Comparison of ENCODE assay signal across 8 mouse cellular contexts in genomic region chr1:36323746-36324448, GRCm38 (mm10). TPM values are rescaled to one million over a fixed set of nuclear protein-coding genes. Genes with fewer than 3 reads are reported as not detected.
A peak's percentile ranks its signal among the peaks of the same experiment; 100 is the strongest.
DNase-seq lines count a peak whose midpoint lies in the region; ATAC-seq lines count a peak whose summit lies in the region.

No protein-coding gene starts in this region.

- 47% methylated on average over 8 of the region's 8 CpGs for WGBS in limb, embryonic 11.5 days
- 49% methylated on average over 8 of the region's 8 CpGs for WGBS in limb, embryonic 10.5 days
- 50% methylated on average over 8 of the region's 8 CpGs for WGBS in embryonic facial prominence, embryonic 10.5 days

- intact Hi-C loops in heart, postnatal 36 days (cut with DNase I): loop anchor here (1.0 to 2.0 kb wide), 2 partner anchors 169 to 176 kb away; no protein-coding TSS in a partner anchor

- H3K27ac ChIP-seq in limb, embryonic 11.5 days (replicated peaks; ENCODE audit: low read depth, low read length): no peak overlapping the region
- no peak overlapping the region for H3K27ac ChIP-seq in limb, embryonic 10.5 days
- no peak overlapping the region for H3K27ac ChIP-seq in embryonic facial prominence, embryonic 10.5 days (replicated peaks)

- no peaks in the 10 kb centered on the region for H3K4me1 ChIP-seq in limb, embryonic 11.5 days (ENCODE audit: control insufficient read depth, insufficient read depth, low read length)
- H3K4me1 ChIP-seq in limb, embryonic 10.5 days: peaks cover 11% of the 10 kb centered on the region
- peaks cover 27% of the 10 kb centered on the region for H3K4me1 ChIP-seq in embryonic facial prominence, embryonic 10.5 days

- no peaks in the 10 kb centered on the region for H3K9me3 ChIP-seq in limb, embryonic 11.5 days (ENCODE audit: control insufficient read depth, low read length)
- H3K9me3 ChIP-seq in limb, embryonic 10.5 days (replicated peaks): no peaks in the 10 kb centered on the region
- H3K9me3 ChIP-seq in embryonic facial prominence, embryonic 10.5 days: no peaks in the 10 kb centered on the region

- no peak overlapping the region for H3K9ac ChIP-seq in limb, embryonic 11.5 days (ENCODE audit: low read length)

- no peak for ATAC-seq in limb, embryonic 11.5 days (ENCODE audit: insufficient number of reproducible peaks, low FRiP score, low TSS enrichment, low read depth)
- ATAC-seq in megakaryocyte progenitor cell, adult 5-6 weeks (replicated peaks; ENCODE audit: poor library complexity): peak; percentile 75

- no peaks in the 10 kb centered on the region for H3K36me3 ChIP-seq in limb, embryonic 11.5 days (ENCODE audit: control insufficient read depth, insufficient read depth, low read length)
- H3K36me3 ChIP-seq in limb, embryonic 10.5 days: peaks cover 15% of the 10 kb centered on the region
- peaks cover 35% of the 10 kb centered on the region for H3K36me3 ChIP-seq in embryonic facial prominence, embryonic 10.5 days (replicated peaks)

- no peak overlapping the region for H3K4me3 ChIP-seq in limb, embryonic 11.5 days (ENCODE audit: low read depth, low read length)
- H3K4me3 ChIP-seq in limb, embryonic 10.5 days: no peak overlapping the region
- H3K4me3 ChIP-seq in embryonic facial prominence, embryonic 10.5 days: no peak overlapping the region

- no peaks in the 10 kb centered on the region for H3K27me3 ChIP-seq in limb, embryonic 11.5 days (ENCODE audit: control insufficient read depth, insufficient read depth, low read length)
- H3K27me3 ChIP-seq in limb, embryonic 10.5 days (ENCODE audit: low read depth, poor library complexity, severe bottlenecking): no peaks in the 10 kb centered on the region
- H3K27me3 ChIP-seq in embryonic facial prominence, embryonic 10.5 days (replicated peaks; ENCODE audit: low read depth, poor library complexity, severe bottlenecking): no peaks in the 10 kb centered on the region

- H3K4me2 ChIP-seq in limb, embryonic 11.5 days (ENCODE audit: low read depth, severe bottlenecking): no peak overlapping the region

- DNase-seq in limb, embryonic 11.5 days (ENCODE audit: low spot score): peak; percentile 50
- DNase-seq in limb, embryonic 10.5 days (ENCODE audit: low spot score): no peak
- DNase-seq in MN1 (ENCODE audit: low spot score): peak; percentile 70
- DNase-seq in embryonic facial prominence, embryonic 10.5 days (ENCODE audit: low spot score): peak; percentile 47
- DNase-seq in heart, postnatal 36 days: peak; percentile 33 to 49
- DNase-seq in layer of hippocampus, adult 8-10 months (ENCODE audit: low spot score in 2 of 2): peak; percentile 47 to 62
- DNase-seq in urinary bladder, postnatal 4 days (ENCODE audit: low spot score in 2 of 2): no peak

RNA-seq across cellular contexts. Expression of gene Arid5a, which starts 16.4 kb away (rescaled TPM):
- 2.0 and 2.8 TPM in 2 replicates for polyA plus RNA-seq in limb, embryonic 11.5 days (2014; fragmentation: Nextera tagmentation; extraction: Ambion mirVana)
- polyA plus RNA-seq in limb, embryonic 10.5 days (2016; fragmentation: Nextera tagmentation; extraction: Ambion mirVana): 2.8 and 4.2 TPM in 2 replicates
- polyA plus RNA-seq in embryonic facial prominence, embryonic 10.5 days (2016; fragmentation: Nextera tagmentation; extraction: Ambion mirVana): 3.3 and 4.5 TPM in 2 replicates
- total RNA-seq in heart, postnatal 36 days (2021): 10 to 100 TPM; 10.4 to 15.1 TPM
- 10 to 100 TPM; 18.1 to 22.0 (median 18.8) TPM for total RNA-seq in layer of hippocampus, adult 8-10 months (2022)
- 13.2 and 13.8 TPM in 2 replicates for total RNA-seq in megakaryocyte progenitor cell, adult 5-6 weeks (2015)
- 24.9 and 29.5 TPM in 2 replicates for total RNA-seq in megakaryocyte progenitor cell, adult 5-6 weeks (2017)

RNA-seq across cellular contexts. Expression of gene Kansl3, which starts 45.1 kb away (rescaled TPM):
- polyA plus RNA-seq in limb, embryonic 11.5 days (2014; fragmentation: Nextera tagmentation; extraction: Ambion mirVana): 34.4 and 43.3 TPM in 2 replicates
- polyA plus RNA-seq in limb, embryonic 10.5 days (2016; fragmentation: Nextera tagmentation; extraction: Ambion mirVana): 50.3 and 53.4 TPM in 2 replicates
- 50.9 and 52.1 TPM in 2 replicates for polyA plus RNA-seq in embryonic facial prominence, embryonic 10.5 days (2016; fragmentation: Nextera tagmentation; extraction: Ambion mirVana)
- 10 to 100 TPM; 58.7 to 63.6 TPM for total RNA-seq in heart, postnatal 36 days (2021)
- total RNA-seq in layer of hippocampus, adult 8-10 months (2022): 10 to 100 TPM; 60.0 to 93.5 (median 78.2) TPM
- total RNA-seq in megakaryocyte progenitor cell, adult 5-6 weeks (2015): 14.0 and 15.1 TPM in 2 replicates
- 31.7 and 46.5 TPM in 2 replicates for total RNA-seq in megakaryocyte progenitor cell, adult 5-6 weeks (2017)

RNA-seq across cellular contexts. Expression of gene Fer1l5, which starts 48.2 kb away (rescaled TPM):
- 0.99 and 1.4 TPM in 2 replicates for polyA plus RNA-seq in limb, embryonic 11.5 days (2014; fragmentation: Nextera tagmentation; extraction: Ambion mirVana)
- 1.1 and 1.7 TPM in 2 replicates for polyA plus RNA-seq in limb, embryonic 10.5 days (2016; fragmentation: Nextera tagmentation; extraction: Ambion mirVana)
- polyA plus RNA-seq in embryonic facial prominence, embryonic 10.5 days (2016; fragmentation: Nextera tagmentation; extraction: Ambion mirVana): 1.2 and 1.7 TPM in 2 replicates
- total RNA-seq in heart, postnatal 36 days (2021): not detected
- total RNA-seq in layer of hippocampus, adult 8-10 months (2022): not detected
- not detected in 2 replicates for total RNA-seq in megakaryocyte progenitor cell, adult 5-6 weeks (2015)
- 0.04 and 0.30 TPM in 2 replicates for total RNA-seq in megakaryocyte progenitor cell, adult 5-6 weeks (2017)

RNA-seq across cellular contexts. Expression of gene Neurl3, which starts 49.4 kb away (rescaled TPM):
- 0.12 and 0.65 TPM in 2 replicates for polyA plus RNA-seq in limb, embryonic 11.5 days (2014; fragmentation: Nextera tagmentation; extraction: Ambion mirVana)
- 0.45 and 1.0 TPM in 2 replicates for polyA plus RNA-seq in limb, embryonic 10.5 days (2016; fragmentation: Nextera tagmentation; extraction: Ambion mirVana)
- polyA plus RNA-seq in embryonic facial prominence, embryonic 10.5 days (2016; fragmentation: Nextera tagmentation; extraction: Ambion mirVana): 0.27 and 0.41 TPM in 2 replicates
- 1 to 10 TPM; 3.6 to 3.9 TPM for total RNA-seq in heart, postnatal 36 days (2021)
- total RNA-seq in layer of hippocampus, adult 8-10 months (2022): 1 to 10 TPM in 2 of 4 experiments, under 1 TPM in 2; 0.41 to 3.4 (median 1.2) TPM
- total RNA-seq in megakaryocyte progenitor cell, adult 5-6 weeks (2015): 8.5 and 11.4 TPM in 2 replicates
- 14.4 and 15.9 TPM in 2 replicates for total RNA-seq in megakaryocyte progenitor cell, adult 5-6 weeks (2017)

Comparison
In these comparisons a context has a peak if more than half of its experiments do, and no peak if none do; other contexts are left out.
1. DNase-seq: peak in limb, embryonic 11.5 days (single experiment), MN1 (single experiment), embryonic facial prominence, embryonic 10.5 days (single experiment), heart, postnatal 36 days (2 of 2) and layer of hippocampus, adult 8-10 months (2 of 2); none in limb, embryonic 10.5 days (single experiment) and urinary bladder, postnatal 4 days (0 of 2).